Mouse (Mus musculus): Measurements from ENCODE around the gene Alk. TPM values are rescaled to one million over a fixed set of nuclear protein-coding genes. Genes with fewer than 3 reads are reported as not detected.

Alk gene
- 1 to 10 TPM; 7.1 to 7.2 TPM for total RNA-seq (2021)
- long read RNA-seq, partial matches to known transcripts: 1 of 2 reads
- long read RNA-seq, other reads (novel, unspliced or antisense): 1 of 2 reads

DNA sequence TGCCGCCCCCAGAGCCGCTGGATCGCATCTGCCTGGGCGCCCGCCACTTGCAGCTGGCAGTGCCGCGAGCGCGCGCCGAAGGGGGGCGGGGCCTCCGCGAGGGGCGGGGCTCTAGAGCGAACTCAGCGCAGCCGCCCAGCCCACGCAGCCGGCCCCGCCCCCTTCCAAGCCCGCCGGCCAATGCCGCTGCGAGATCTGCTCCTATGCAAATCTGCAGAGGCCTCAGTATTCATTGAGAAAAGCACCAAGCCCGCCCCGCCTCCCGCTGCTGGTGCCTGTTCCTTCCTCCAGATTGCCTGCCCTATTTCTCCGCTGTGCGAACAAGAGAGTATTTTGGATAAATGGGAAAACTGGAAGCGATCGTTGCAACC is at the start of gene Alk:
Gene Alk (minus strand): TSS at position 18 of the 371 bp plus-strand sequence.
- DNase-seq (ENCODE audit: low spot score in 2 of 2): peak; percentile 84 to 90

DNA sequence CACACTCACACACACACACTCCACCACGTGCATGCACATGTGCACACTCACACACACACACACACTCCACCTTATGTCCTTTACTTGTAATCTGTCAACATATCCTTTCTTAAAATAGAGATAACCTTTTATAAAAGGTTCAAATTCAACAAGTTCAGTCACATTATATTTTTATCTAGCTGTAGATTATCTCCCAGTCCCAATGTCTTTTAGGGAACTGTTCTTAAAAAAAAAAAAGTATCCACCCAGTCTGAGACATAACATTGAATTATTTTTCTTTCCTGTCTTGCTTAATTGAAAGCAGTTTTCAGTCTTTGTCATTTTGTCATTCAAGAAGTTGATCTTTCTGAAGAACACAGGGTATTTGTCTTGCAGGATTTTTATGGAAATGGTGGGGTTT is 48.4 kb upstream of the Alk start:
- DNase-seq (ENCODE audit: low spot score in 2 of 2): no peak

DNA sequence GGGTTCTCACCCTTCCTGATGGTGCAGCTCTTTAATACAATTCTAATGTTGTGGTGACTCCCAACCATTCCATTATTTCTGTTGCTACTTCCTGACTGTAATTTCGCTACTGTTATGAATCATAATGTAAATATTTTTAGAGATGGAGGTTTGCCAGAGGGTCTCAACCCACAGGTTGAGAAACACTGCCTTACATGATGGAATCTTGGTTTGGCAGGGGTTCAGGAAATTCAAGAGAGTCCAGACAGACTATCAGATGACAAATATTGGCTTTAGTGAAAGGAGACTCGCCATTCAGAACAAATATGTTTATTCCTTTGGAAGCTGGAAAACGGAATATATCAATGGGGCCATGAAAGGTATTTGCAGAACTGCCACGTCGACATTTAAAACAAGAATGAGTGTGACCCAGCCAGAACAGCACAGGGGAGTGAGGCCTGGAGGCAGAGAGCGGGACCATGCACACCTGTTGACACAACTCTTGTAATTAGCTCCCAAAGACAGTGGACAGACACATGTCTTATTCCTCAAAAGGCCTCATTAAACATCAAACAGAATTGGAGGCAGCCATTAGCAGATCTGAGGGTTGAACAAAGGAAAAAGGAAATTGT is 44.3 kb upstream of the Alk start:
- DNase-seq (ENCODE audit: low spot score in 2 of 2): no peak

DNA sequence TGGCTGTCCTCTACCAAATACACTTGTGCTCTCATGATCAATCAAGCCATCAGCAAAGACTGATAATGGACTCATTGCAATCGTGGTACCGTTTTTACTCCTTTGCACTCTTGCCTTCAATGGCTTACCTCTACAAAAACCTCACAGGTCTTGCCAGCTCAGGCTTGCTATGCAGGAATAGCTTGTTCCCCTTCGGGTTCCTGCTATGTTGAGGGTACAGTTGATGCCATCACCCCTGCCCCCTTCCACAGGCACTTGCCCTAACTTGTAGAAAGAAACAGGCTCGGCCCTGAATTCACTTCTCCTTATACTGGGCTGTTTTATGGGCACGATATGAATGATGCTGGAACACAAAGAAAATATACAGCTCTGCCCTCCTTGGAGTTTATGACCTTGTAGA is 41.7 kb upstream of the Alk start:
- no peak for DNase-seq (ENCODE audit: low spot score in 2 of 2)

DNA sequence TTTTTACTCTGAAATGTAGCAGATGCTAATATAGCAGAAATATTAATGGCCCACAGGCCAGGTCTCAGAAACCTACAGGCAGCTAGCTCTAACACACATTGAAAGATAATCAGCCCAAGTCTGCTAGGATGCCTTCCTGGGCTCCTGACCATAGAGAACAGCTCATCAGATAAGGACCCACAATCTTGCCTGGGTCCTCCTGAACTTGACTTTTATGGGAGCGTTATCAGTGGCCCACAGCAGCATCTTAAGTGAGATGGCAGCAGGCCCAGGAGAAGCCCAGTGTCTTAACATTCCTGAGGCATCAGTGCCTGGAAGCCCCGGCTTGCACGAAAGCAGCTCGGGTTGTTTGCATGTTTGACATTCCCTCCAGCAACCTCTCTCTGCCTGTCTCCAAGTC is 35.7 kb upstream of the Alk start:
- DNase-seq (ENCODE audit: low spot score in 2 of 2): no peak

DNA sequence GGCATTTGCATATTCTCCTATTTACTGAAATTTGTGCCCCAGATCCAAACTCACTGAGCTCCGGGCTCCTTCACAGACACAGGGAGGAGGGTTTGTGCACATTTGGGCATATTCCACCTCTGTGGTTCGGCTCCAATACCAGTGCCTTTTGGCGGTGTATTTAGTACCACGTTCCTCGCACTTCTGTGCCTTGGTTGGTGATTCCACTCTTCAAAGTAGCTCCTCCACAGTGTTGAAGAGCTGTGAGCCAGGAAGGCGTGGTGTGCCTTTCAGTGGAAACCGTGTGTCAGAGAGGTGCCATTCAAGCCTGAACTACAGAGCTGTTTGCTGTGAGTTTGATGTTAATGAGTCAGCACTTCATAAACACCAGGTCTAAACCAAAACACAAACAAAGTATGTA is 35.0 kb upstream of the Alk start:
- DNase-seq (ENCODE audit: low spot score in 2 of 2): no peak

DNA sequence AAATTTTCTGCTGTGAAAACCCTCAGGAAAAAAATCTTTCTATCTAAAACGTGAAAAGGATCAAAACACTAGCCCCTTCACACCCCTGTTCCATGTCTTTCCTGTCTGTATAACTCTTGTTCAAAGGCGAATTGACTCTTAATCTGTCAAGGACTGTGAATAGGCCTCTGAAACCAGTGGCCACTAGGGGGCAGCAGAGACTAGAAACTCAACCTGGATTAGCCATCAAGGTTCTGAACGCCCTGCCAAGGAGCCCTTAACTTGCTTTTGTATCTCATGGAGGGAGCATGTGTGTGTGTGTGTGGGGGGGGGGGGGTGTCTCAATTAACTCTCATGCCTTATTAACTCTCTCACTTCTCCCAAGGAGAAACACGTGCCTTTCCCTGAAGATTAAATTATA is 1.8 kb upstream of the Alk start:
- peak; percentile 68 to 94 for DNase-seq (ENCODE audit: low spot score in 2 of 2)

DNA sequence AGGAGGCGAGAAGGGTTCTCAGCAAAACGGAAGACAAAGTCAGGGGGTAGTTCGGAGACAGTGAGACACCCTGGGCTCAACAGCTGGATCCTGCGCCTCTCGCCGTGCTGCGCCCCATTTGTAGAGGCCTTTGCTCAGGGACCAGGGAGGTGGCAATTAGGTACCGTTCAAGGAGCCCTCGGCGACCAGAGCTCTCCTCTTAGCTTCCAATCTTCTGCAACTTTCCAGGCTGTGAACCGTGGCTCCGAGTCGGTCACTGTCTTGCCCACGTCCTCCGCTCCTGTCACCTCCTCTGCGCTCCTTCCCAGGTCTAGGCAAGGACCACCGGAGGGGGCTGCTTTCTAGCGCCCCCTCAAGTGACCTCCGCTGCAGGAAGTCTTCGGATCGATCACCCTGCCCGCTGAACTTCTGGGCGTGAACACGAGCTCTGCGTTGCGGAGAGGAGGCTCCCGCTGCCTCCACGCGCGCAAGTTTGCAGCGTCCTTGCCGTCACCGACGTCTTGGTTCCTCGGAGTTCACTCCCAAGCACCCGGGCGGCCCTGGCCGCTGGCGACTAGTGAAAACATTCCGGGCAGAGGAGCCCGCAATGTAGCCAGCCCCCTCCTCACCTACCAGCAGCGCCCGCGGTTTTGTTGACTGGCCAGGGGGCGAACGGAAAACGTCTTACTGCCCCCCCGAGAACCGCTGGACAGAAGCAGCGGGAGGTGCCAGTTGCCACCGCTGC is 379 bp downstream of the Alk start:
- DNase-seq (ENCODE audit: low spot score in 2 of 2): no peak

DNA sequence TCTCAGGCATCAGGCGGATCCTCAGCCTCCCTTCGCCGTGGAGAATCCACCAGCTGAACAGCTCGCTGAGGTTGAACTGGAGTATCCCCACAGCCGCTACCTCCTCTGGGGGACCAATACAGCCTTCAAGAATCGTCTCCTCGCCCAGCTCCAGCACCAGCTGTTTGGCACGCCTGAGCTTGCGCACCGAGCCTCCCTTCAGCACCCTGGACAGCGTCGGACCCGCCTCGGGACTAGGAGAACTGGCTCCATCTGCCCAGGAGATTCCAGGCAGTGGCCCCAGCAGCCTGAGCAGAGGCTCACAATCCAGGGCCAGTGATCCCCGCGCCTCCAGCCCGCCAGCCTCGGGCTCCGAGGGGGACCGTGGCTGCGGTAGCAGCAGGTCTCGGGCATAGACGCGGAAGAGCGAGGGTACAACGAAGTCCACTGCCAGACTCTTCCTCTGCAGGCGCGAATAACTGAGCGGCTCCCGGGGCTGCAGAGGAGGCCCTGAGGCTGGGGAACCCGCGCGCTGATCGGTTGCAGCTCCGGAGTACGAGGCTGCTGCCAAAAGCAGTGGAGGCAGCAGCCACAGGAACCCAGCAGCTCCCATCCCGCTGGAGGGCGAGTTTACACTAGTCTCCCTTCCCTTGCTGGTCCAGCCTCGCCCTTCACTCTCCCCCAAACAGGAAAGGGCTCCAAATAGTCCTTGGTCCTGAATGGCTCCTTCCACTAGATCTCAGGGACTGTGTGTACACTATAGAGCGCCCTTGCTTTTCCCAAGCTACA is 1.1 kb downstream of the Alk start:
- peak in 1 of 2 experiments; percentile 34 for DNase-seq (ENCODE audit: low spot score in 2 of 2)

DNA sequence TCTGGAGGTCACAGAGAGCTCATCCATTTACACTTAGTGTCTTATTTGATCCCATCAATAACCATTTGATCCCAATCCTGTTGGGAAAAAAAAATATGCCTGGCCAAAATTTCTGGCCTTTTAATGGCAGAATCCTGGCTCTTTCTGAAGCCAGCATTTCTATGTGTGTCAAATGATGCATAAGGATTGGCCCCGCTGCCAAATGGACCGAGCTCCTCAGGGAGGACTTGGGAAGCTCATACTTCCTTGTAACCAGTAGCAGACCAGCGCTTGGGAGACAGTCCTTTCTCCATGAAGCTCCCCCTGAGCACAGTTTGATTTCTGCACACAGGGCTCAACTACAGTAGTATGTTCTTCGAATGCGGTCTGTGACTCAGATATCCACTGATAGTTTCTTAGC is 3.6 kb downstream of the Alk start:
- no peak for DNase-seq (ENCODE audit: low spot score in 2 of 2)

DNA sequence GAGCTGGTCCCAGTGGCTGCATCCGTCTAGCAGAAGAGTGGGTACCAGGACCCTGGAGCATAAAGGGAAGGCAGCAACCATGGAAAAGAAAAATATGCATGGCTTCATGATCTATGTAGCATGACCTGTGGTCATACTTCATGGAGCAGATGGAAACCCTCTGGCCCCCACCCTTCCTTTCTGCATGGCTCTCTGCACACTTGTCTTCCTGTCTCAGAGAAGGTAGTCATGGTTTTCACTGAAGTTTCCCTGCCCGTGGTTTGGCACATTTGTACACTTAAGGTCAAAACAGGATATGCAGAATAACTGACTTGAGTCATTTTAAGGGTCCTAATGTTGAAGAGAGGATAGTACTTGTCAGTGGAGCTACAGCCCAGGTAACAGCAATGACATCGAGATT is 16.8 kb downstream of the Alk start:
- no peak for DNase-seq (ENCODE audit: low spot score in 2 of 2)

DNA sequence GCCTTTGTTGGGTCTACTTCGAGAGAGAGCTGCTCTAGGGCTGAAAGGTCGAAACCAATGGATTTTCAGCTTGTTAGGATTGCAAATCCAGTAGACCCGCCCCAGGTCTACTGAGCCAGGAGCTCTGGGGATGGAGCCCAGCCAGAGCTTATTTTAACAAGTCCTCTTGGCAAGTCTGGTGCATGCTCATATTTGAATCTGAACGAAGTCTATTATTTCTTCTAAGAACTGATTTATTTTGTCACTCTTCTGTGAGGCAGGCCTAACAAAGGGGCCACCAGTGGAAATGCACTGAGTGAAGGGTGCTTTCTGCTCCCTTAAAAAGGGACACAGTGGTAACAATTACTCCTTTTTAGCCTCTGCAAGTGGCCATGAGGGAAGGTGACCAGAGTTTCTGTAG is 24.3 kb downstream of the Alk start:
- peak in 1 of 2 experiments; percentile 43 for DNase-seq (ENCODE audit: low spot score in 2 of 2)

DNA sequence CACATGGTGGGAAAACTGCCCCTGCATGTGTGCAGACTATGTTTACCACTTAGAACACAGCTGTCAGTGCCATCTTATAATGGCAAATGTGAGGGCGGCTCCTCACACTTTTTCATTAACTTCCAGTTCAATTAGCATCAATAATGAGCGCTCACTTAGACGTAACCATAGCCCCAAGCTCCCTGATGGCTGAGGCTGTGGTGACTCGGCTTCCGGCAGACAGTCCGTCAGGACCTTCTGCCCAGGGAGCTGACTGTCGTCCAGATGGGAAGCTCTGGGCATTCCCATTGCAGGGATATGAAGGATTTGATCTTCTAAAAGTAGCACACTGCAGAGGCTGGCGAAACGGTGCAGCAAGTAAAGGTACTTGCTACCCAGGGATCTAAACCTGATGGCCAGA is 25.1 kb downstream of the Alk start:
- no peak for DNase-seq (ENCODE audit: low spot score in 2 of 2)

DNA sequence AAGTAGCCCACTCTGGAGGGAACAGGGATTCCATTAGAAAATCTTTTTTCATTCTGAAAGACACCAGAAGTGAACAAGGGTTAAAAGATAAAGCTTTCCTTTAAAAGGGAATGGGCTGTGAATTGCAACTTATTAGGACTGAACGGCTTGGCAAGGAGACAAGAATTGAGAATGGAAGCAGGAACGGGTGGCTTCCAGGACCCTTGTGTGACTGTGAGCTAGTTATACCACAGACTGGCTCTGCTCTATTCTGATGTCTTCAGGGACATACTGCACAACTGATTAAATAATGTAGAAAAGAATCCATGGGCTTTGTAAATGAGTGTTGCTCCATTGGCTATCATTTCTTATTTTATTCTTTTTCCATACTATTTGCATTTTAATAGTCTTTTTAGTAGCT is 33.0 kb downstream of the Alk start:
- no peak for DNase-seq (ENCODE audit: low spot score in 2 of 2)

DNA sequence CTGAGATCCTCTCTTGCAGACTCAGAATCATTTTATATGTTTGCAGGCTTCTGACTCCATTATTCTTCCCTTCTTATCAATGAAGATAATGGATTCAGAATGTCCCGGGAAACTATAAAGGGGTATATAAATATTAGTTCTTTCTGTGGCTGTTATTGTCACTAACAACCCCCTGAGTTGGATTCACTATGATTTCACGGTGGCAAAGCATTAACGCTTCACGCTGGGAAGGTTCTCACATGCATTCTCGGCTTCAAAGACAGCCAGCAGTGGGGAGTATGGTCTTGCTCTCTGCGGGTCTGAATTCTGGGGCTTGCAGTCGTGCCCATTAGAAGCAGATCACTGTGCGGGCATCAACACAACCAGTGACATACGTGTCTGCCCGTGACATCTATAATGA is 34.9 kb downstream of the Alk start:
- DNase-seq (ENCODE audit: low spot score in 2 of 2): no peak

DNA sequence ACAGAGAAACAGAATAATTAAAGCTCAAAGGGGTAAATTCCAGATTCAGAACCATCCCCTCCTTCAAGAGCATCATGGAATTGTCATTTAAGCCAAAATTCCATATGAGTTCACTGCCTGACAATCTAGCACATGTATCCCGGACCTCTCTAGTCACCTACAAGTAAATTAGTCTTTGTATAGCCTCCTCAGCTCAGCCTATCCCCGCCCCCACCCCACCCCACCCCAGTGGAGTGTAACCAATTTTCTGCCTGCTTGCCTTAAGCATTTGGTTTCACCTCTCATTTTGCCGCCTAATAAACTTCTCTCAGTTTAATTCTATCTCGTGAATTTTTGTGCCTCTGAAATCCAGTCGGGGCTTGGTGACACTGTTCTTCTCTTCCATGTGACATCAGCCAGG is 41.0 kb downstream of the Alk start:
- no peak for DNase-seq (ENCODE audit: low spot score in 2 of 2)

DNA sequence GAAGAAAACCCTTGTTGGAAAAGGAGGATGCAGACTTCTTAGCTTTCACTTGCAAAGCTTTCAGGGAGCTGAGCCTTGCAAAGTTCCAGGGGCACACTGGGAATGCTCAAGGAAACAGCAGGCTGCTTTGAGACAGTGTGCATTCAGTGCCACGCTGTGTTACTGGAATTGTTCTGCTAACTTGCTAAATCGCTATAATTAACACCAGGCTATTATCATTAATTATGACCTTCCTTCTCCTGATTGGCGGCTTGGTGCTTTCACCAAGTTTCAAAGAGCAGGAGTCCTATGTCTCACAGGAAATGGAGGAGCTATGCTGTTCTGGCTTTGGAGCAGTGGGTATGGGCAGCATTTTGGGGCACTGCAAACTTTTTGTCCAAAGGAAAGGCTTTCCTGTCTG is 43.0 kb downstream of the Alk start:
- DNase-seq (ENCODE audit: low spot score in 2 of 2): no peak

DNA sequence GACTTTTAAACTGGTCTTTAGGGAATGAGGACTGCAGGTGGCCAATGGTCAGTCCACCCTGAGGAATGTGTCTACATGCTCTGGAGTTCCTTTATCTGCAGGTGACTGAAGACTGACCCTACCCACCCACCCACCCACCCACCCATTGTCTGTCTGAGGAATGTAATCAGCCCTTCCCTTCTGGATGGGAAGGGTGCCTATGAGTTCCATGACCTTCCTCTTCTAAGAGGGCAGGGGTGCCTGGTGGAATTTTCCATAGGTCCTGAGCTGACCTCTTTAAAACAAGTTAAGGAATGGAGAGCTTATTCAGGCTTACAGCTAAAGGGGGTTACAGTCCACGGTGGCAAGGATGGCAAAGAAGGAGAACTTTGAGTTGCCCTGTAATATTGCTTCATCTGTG is 43.7 kb downstream of the Alk start:
- DNase-seq (ENCODE audit: low spot score in 2 of 2): no peak

DNA sequence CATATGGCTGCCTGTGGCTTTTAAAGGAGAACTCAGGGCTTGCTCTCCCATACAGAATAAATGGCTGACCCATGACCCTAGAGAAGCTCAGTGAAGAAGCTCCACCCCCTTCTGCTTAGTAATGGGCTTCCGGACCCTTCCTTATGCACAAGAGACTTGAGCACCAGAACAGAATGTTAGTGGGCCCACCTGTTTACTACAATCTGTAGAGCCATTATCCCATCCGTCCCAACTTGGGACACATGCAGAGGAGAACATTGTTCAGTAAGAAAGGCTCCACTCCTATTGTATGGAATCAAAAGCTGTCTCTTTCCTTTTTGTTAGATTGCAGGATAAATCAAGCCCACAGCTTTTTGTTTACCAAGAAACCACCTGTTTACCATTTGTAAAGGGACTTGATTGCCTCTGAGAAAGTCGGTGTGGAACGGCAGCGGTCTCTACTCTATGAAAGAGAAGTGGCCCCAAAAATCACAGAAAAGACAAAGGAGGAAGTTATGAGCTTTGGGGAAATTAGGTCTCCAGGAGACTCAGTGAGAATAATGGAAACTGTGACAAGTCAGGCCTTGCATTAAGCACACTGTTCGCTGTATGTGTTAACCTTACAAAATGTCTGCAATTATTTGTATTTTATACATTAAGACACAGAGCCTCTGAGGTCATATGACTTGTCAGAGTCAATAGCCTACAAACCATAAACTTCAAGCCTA is 47.2 kb downstream of the Alk start:
- no peak for DNase-seq (ENCODE audit: low spot score in 2 of 2)

DNA sequence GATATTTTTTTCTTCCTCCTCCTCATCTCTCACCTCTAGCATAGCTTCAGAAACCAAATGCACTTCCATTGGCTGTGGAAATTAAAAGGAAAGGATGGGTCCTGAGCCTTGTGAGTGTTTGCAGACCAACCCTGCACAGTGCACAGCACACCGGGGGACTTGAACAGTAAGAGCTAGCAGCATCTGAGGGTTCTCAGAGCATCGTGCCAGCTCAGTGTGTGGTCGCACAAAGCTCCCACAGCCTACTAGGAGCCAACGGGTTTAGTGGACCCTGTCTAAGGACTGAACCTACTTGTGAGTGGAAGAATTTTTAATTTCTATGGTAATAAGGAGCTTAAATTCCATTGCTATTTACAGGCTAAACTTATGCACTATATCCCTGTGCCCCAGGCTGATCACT is 58.2 kb downstream of the Alk start:
- DNase-seq (ENCODE audit: low spot score in 2 of 2): no peak

DNA sequence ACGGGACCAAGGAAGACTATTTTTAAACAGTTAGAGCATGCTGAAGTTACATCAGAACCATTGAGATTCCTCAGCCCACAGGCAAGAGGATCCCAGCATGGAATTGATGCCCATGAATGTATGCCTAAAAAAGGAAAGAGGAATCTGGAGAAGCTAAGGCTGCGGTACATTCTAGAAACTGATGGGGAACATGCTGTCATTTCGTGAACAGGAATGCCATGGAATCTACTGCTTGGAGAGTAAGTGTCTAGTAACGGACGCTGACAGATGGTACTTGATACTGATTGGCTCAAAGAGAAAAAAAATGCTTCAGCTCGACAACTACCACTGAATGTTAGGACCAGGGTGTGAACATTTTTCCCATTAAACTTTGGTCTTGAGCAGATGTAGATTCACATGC is 69.1 kb downstream of the Alk start:
- DNase-seq (ENCODE audit: low spot score in 2 of 2): no peak

DNA sequence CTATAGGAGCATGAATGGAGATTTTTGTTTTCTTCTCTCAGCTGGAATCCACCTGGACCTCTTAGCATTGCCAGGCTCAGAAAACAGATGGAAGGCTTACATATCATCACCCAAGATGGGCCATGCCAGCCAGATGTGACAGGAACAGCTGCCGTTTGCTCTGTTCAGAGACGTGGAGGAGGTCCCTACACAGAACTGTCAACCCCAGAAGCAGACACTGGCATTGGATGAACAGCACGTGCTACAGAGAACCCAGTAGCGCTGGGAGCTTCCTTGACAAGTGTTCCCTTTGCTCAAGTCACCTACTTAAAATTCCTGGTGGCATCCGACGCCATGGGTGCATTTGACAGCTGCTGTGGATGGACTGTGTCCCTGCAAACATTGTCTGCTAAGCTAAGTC is 72.2 kb downstream of the Alk start:
- no peak for DNase-seq (ENCODE audit: low spot score in 2 of 2)
